Mouse (Mus musculus) MEL (cell line): ENCODE measurements at regions not wholly inside any gene's neighbourhood (a gene's known extent, or its start where the extent isn't known, plus 50 kb on each side); places are given as distances from the start of the nearest gene placed in this dataset.

Experiments used
- DNase-seq: peaks from one replicate; pipeline ENCODE4 v3.0.0; 2011; ENCODE audit warnings: low read depth, low spot score
- H3K27ac ChIP-seq: 2 replicates; pipeline ENCODE4 v1.5.1; 2012; ENCODE audit warnings: low read depth, mild to moderate bottlenecking, control low read depth, low read length, moderate library complexity; ENCODE audit not compliant: control insufficient read depth
- H3K27me3 ChIP-seq, 2 experiments: fragments of 150-350 bp in 1 of 2; sonication (generic) in 1 of 2; 2 replicates each; pipeline ENCODE4 v1.6.1; 2012; ENCODE audit warnings: low read length in 2 of 2, mild to moderate bottlenecking in 2 of 2, improper control_type of control experiment in 1 of 2, moderate library complexity in 1 of 2; ENCODE audit not compliant: insufficient read depth in 2 of 2, control insufficient read depth in 1 of 2
- H3K36me3 ChIP-seq, 2 experiments: 2 replicates each; pipeline ENCODE4 v1.6.1; 2012 to 2014; ENCODE audit warnings: low read length in 2 of 2, improper control_type of control experiment in 1 of 2, inconsistent platforms in 1 of 2, mild to moderate bottlenecking in 1 of 2; ENCODE audit not compliant: insufficient read depth in 2 of 2, control insufficient read depth in 1 of 2
- H3K4me1 ChIP-seq, 2 experiments: fragments of 150-350 bp in 1 of 2; sonication (generic) in 1 of 2; 2 replicates each; pipeline ENCODE4 v1.6.1; 2012; ENCODE audit warnings: low read length in 2 of 2, improper control_type of control experiment in 1 of 2, mild to moderate bottlenecking in 1 of 2; ENCODE audit not compliant: insufficient read depth in 2 of 2, control insufficient read depth in 1 of 2
- H3K4me3 ChIP-seq, 2 experiments: fragments of 150-350 bp in 1 of 2; sonication (generic) in 1 of 2; 2 replicates each; pipeline ENCODE4 v1.5.1; 2012; ENCODE audit warnings: low read depth in 2 of 2, low read length in 2 of 2, mild to moderate bottlenecking in 2 of 2, moderate library complexity in 2 of 2, control low read depth in 1 of 2, improper control_type of control experiment in 1 of 2; ENCODE audit not compliant: control insufficient read depth in 1 of 2, insufficient read depth in 1 of 2
- H3K79me2 ChIP-seq: 2 replicates; pipeline ENCODE4 v1.6.1; 2012; ENCODE audit warnings: mild to moderate bottlenecking, low read length, moderate library complexity; ENCODE audit not compliant: control insufficient read depth, poor library complexity, insufficient read depth
- H3K9ac ChIP-seq: 2 replicates; pipeline ENCODE4 v1.6.1; 2012; ENCODE audit warnings: low read depth, mild to moderate bottlenecking, control low read depth, low read length, moderate library complexity; ENCODE audit not compliant: control insufficient read depth, poor library complexity, severe bottlenecking
- H3K9me3 ChIP-seq: fragments of 150-350 bp; sonication (generic); replicated peaks from 2 replicates; pipeline ENCODE4 v1.6.1; 2012; ENCODE audit warnings: mild to moderate bottlenecking, low read length, improper control_type of control experiment, moderate library complexity; ENCODE audit not compliant: insufficient read depth
- BHLHE40 ChIP-seq: IDR thresholded peaks from 2 replicates; pipeline ENCODE4 v1.6.1; 2012; ENCODE audit warnings: low read depth, mild to moderate bottlenecking, inconsistent platforms, low read length, improper control_type of control experiment, borderline replicate concordance
- CHD1 ChIP-seq: IDR thresholded peaks from 2 replicates; pipeline ENCODE4 v1.6.1; 2012; ENCODE audit warnings: low read depth, mild to moderate bottlenecking, inconsistent platforms, low read length, improper control_type of control experiment
- CTCF ChIP-seq, 3 experiments: IDR thresholded peaks in 2 of 3; conservative IDR thresholded peaks in 1 of 3; 2 replicates each; pipeline ENCODE4 v1.5.1; 2011 to 2012; ENCODE audit warnings: low read length in 3 of 3, low read depth in 2 of 3, mild to moderate bottlenecking in 2 of 3, improper control_type of control experiment in 1 of 3, inconsistent platforms in 1 of 3, mixed read lengths in 1 of 3, moderate library complexity in 1 of 3; ENCODE audit not compliant: control insufficient read depth in 1 of 3, insufficient read depth in 1 of 3, poor library complexity in 1 of 3, severe bottlenecking in 1 of 3
- E2F4 ChIP-seq: IDR thresholded peaks from 2 replicates; pipeline ENCODE4 v1.6.1; 2011; ENCODE audit warnings: low read depth, low read length, improper control_type of control experiment, borderline replicate concordance
- ELF1 ChIP-seq: IDR thresholded peaks from 2 replicates; pipeline ENCODE4 v1.6.1; 2014; ENCODE audit warnings: low read depth, mild to moderate bottlenecking, inconsistent platforms, low read length, improper control_type of control experiment, moderate library complexity
- EP300 ChIP-seq, 2 experiments: IDR thresholded peaks; 2 replicates each; pipeline ENCODE4 v1.6.1; 2011; ENCODE audit warnings: improper control_type of control experiment in 2 of 2, low read length in 2 of 2, low read depth in 1 of 2, mild to moderate bottlenecking in 1 of 2
- ETS1 ChIP-seq: IDR thresholded peaks from 2 replicates; pipeline ENCODE4 v1.6.1; 2012; ENCODE audit warnings: low read depth, mild to moderate bottlenecking, inconsistent platforms, low read length, improper control_type of control experiment, moderate library complexity
- GABPA ChIP-seq: IDR thresholded peaks from 2 replicates; pipeline ENCODE4 v1.6.1; 2012; ENCODE audit warnings: low read depth, mild to moderate bottlenecking, inconsistent platforms, low read length, improper control_type of control experiment, moderate library complexity
- JUND ChIP-seq: IDR thresholded peaks from 2 replicates; pipeline ENCODE4 v1.6.1; 2011; ENCODE audit warnings: low read depth, mild to moderate bottlenecking, improper control_type of control experiment, low read length
- MAFK ChIP-seq: IDR thresholded peaks from 2 replicates; pipeline ENCODE4 v1.6.1; 2011; ENCODE audit warnings: low read depth, mild to moderate bottlenecking, low read length, improper control_type of control experiment, borderline replicate concordance
- MAX ChIP-seq: IDR thresholded peaks from 2 replicates; pipeline ENCODE4 v1.6.1; 2011; ENCODE audit warnings: low read length, improper control_type of control experiment
- MAZ ChIP-seq: IDR thresholded peaks from 2 replicates; pipeline ENCODE4 v1.6.1; 2012; ENCODE audit warnings: low read depth, mild to moderate bottlenecking, inconsistent platforms, low read length, improper control_type of control experiment
- MXI1 ChIP-seq: IDR thresholded peaks from 2 replicates; pipeline ENCODE4 v1.6.1; 2011; ENCODE audit warnings: mild to moderate bottlenecking, low read depth, low read length, improper control_type of control experiment
- MYB ChIP-seq: IDR thresholded peaks from 2 replicates; pipeline ENCODE4 v1.6.1; 2011; ENCODE audit warnings: mild to moderate bottlenecking, low read depth, low read length, improper control_type of control experiment
- MYC ChIP-seq: IDR thresholded peaks from 2 replicates; pipeline ENCODE4 v1.6.1; 2011; ENCODE audit warnings: low read depth, mild to moderate bottlenecking, low read length, improper control_type of control experiment, moderate library complexity
- SIN3A ChIP-seq: IDR thresholded peaks from 2 replicates; pipeline ENCODE4 v1.6.1; 2012; ENCODE audit warnings: low read length, improper control_type of control experiment, inconsistent platforms
- SMC3 ChIP-seq: IDR thresholded peaks from 2 replicates; pipeline ENCODE4 v1.6.1; 2011; ENCODE audit warnings: low read depth, low read length, improper control_type of control experiment
- TAL1 ChIP-seq: IDR thresholded peaks from 2 replicates; pipeline ENCODE4 v1.6.1; 2012; ENCODE audit warnings: mild to moderate bottlenecking, inconsistent platforms, low read length, moderate library complexity, mixed read lengths
- TCF12 ChIP-seq: IDR thresholded peaks from 2 replicates; pipeline ENCODE4 v1.6.1; 2014; ENCODE audit warnings: low read depth, mild to moderate bottlenecking, inconsistent platforms, low read length, improper control_type of control experiment, moderate library complexity
- ZKSCAN1 ChIP-seq: IDR thresholded peaks from 2 replicates; pipeline ENCODE4 v1.6.1; 2012; ENCODE audit warnings: low read depth, mild to moderate bottlenecking, inconsistent platforms, low read length, improper control_type of control experiment, moderate library complexity
- ZMIZ1 ChIP-seq: IDR thresholded peaks from 2 replicates; pipeline ENCODE4 v1.6.1; 2012; ENCODE audit warnings: low read depth, mild to moderate bottlenecking, inconsistent platforms, low read length, improper control_type of control experiment, moderate library complexity
- ZNF384 ChIP-seq: IDR thresholded peaks from 2 replicates; pipeline ENCODE4 v1.6.1; 2012; ENCODE audit warnings: low read depth, mild to moderate bottlenecking, inconsistent platforms, low read length, improper control_type of control experiment

DNA sequence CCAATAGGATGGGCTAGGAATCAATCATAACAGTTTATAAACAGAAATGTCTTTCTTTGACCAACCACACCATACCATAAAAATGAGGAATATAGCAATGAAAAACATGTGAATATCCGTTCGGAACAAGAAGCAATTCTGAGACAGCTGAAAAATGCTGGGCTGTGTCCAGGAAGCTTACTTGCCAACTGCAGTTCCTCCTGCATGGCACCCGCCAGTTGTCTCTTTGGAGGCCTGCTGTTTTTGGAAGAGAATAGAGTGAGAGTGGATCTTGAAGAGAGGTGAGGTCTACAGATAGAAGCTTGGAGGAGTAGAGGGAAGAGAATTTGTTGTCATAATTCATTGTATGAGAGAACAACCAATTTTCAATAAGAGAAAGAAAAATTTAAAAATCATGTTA is 604.3 kb downstream of the Cdh8 start:
- Histone ChIP-seq H3K9me3 (no peaks in the 10 kb centered on the region), H3K36me3 (no peaks in the 10 kb centered on the region), H3K27ac (no peak overlapping the region), H3K4me3 (no peak overlapping the region), H3K79me2 (no peaks in the 10 kb centered on the region), H3K4me1 (no peaks in the 10 kb centered on the region), H3K9ac (no peak overlapping the region), H3K27me3 (no peaks in the 10 kb centered on the region)
- DNase-seq: no peak
- no peak for TF ChIP-seq TCF12
- no peak for TF ChIP-seq CTCF (IDR thresholded peaks at IDR 0.05 in 2 of 3, conservative IDR thresholded peaks at IDR 0.05 in 1 of 3; ENCODE audit: control insufficient read depth in 1 of 3, insufficient read depth in 1 of 3, low read depth in 2 of 3, low read length in 3 of 3, poor library complexity in 1 of 3, severe bottlenecking in 1 of 3)
- no peak for TF ChIP-seq ZNF384
- no peak for TF ChIP-seq TAL1
- TF ChIP-seq MAX: no peak
- TF ChIP-seq SMC3: no peak
- TF ChIP-seq MXI1: no peak
- TF ChIP-seq ETS1: no peak
- TF ChIP-seq MAFK: no peak
- no peak for TF ChIP-seq GABPA
- no peak for TF ChIP-seq MYC
- TF ChIP-seq MYB: no peak
- no peak for TF ChIP-seq MAZ
- no peak for TF ChIP-seq BHLHE40

DNA sequence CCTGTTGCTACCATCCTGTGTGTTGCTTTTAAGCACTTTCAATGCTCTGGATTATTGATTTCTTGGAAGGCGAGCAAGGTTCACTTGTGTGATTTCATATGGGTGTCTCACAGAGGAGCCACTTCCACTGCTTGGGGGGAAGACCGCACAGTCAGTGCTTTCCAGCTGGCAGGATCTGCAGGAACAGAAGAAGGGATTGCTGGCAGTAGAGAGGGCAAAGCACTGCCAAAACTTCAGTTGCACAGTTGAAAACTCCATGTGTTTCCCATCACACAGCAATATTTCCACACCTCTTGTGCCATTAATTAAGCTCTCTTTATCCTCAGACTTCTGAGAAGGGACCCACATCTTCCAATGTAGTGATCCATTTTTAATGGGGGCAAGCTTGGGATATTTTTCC is 618.8 kb downstream of the Cdh8 start:
- H3K9ac ChIP-seq: no peak overlapping the region
- DNase-seq: no peak
- TF ChIP-seq E2F4: no peak
- TF ChIP-seq ZKSCAN1: no peak
- TF ChIP-seq SIN3A: no peak
- no peak for TF ChIP-seq ELF1
- no peak for TF ChIP-seq CHD1
- TF ChIP-seq ETS1: no peak
- no peak for TF ChIP-seq MAFK
- TF ChIP-seq BHLHE40: no peak
- TF ChIP-seq EP300 (IDR thresholded peaks at IDR 0.05; ENCODE audit: low read depth in 1 of 2, low read length in 2 of 2): no peak
- TF ChIP-seq JUND: no peak
- no peak for TF ChIP-seq ZMIZ1
- H3K27me3 ChIP-seq: no peaks in the 10 kb centered on the region
- no peak overlapping the region for H3K27ac ChIP-seq
- no peaks in the 10 kb centered on the region for H3K9me3 ChIP-seq
- no peaks in the 10 kb centered on the region for H3K36me3 ChIP-seq
- H3K79me2 ChIP-seq: no peaks in the 10 kb centered on the region
- H3K4me1 ChIP-seq: no peaks in the 10 kb centered on the region
- no peak overlapping the region for H3K4me3 ChIP-seq
